Mouse (Mus musculus) left cerebral cortex, postnatal 4 days (tissue): Measurements from ENCODE around the gene Cyp4f39. TPM values are rescaled to one million over a fixed set of nuclear protein-coding genes. Genes with fewer than 3 reads are reported as not detected.
A peak's percentile ranks its signal among the peaks of the same experiment; 100 is the strongest.

ENCODE experiments used
- DNase-seq: peaks from one replicate; pipeline ENCODE4 v3.0.0-alpha.2; 2022
- intact Hi-C: fragments of 180-260 bp; cut with DNase I; formaldehyde crosslinking; loops from one replicate; pipeline ENCODE4 v1.15.1; 2025
- total RNA-seq, 2 experiments: library from RNA; stranded (reverse); gene quantifications; 2 replicates each; pipeline ENCODE4 v1.2.3; 2021

Cyp4f39 gene
- 1 to 10 TPM in 1 of 2 experiments, under 1 TPM in 1; 0.54 to 1.2 TPM for total RNA-seq

DNA sequence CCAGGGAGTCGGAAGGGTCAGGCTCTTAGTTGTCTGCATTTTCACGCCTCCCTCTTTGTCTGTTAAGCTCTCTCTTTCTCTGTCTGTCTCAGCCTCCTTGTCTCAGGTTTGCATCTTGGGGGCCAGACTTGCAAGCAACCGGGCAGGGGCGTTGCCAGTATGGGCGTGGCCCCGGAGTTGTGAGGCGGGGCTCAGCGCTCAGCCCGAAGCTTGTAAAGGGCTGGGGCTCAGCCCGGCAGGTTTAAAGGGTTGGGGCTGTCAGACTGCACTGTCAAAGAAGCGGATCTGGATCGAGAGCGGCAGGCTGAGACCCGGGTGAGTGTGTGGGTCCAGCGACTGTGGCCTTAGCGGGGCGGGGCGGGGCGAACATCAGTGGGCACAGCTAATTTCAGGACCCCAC is at the start of gene Cyp4f39:
Gene Cyp4f39 (plus strand): TSS at position 242 of the 400 bp plus-strand sequence.
- peak; percentile 13 for DNase-seq
- intact Hi-C loops = no loop called here

- no peak for DNase-seq
- intact Hi-C loops = no loop called here
Observed at GRCm38 (mm10) chr17:32402779-32403157, 49.8 kb upstream of the Cyp4f39 start.

DNA sequence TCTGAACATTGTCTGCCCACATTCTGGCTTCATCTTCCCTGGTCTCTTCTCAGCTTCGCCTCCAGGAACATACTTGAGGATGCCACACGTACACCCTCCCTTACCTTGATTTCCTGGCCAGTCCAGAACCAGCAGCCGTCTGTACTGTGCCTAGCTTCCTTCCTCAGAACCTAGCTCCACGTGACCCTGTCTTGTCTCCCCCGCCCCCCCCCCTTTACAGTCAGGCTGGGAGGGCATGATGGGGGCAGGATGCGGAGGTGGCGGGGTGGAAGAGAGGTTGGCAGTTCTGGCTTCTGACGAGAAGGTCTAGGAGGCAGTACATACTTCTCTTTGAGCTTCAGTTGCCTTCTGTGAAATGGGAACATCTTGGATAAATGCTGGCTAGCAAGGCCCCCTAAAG is 49.1 kb upstream of the Cyp4f39 start, which contains the start of gene Rasal3:
Gene Rasal3 (minus strand): TSS at position 167 of the 400 bp plus-strand sequence.
- no peak for DNase-seq
- intact Hi-C loops = no loop called here

DNA sequence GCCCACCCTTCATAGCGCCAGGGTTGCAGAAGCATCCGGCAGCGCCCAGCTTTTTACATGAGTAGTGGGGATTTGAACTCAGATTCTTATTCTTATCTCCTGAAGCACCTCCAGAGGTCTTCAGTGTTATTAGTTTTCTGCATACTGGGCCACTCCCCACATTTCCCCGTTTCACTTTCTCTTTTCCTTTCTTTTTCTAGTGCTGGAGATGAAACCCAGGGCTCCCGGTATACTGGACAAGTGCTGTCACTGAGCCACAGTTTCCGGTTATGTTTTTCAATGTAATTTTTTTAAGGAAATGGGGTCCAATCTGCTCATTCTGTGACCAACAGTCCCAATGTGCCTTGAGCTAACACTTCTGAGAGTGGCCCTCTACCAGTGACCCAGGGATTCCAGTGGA is 40.6 kb upstream of the Cyp4f39 start:
- no peak for DNase-seq
- intact Hi-C loops = no loop called here

DNA sequence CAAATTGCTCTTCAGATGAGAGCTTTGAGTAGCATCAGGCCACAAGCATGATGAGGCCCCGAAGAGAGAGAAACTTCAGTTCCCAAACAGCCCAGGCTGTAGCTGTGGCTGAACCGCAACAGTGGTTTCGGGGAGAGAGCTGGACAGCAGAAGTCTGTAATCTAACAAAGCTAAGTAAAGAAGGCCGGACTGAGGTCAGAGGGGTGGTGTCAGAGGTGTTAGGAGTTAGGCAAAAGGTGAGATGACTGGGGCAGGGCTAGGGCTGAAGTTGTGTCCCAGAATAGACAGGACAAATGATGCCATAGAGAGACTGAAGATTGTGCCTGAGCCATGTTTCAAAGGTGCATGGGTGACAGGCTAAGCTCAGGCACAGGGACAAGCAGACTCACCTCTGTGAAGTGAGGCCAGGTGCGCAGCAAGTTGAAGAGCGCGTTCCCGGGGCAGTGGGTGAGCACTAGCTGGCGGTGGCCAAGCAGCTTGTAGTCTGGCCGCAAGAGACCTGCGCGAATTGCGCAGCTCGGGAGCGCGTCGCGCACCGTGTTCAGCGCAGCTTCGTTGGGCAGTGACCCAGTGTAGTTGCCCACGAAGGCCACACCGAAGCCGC is 37.0 kb upstream of the Cyp4f39 start:
- intact Hi-C loops = no loop called here
- DNase-seq = no peak

DNA sequence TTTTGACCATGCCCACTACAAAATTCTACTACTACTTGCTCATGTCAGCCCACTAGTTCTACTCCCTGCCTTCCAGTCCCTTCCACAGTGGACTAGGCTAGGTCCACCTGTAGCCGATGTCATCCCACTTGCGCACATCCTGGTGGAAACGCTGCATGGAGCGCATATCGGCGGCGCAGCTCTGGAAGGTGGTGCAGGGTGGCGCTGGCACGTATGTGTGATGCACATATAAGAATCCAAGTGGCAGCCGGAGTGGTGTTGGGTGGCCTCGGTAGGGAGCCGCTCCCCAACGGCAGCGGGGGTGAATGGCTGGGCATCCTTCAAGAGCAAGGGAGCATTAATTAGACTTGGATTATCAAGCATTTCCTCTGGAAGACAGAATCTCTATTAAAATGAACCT is 35.8 kb upstream of the Cyp4f39 start:
- intact Hi-C loops = no loop called here
- DNase-seq = no peak

DNA sequence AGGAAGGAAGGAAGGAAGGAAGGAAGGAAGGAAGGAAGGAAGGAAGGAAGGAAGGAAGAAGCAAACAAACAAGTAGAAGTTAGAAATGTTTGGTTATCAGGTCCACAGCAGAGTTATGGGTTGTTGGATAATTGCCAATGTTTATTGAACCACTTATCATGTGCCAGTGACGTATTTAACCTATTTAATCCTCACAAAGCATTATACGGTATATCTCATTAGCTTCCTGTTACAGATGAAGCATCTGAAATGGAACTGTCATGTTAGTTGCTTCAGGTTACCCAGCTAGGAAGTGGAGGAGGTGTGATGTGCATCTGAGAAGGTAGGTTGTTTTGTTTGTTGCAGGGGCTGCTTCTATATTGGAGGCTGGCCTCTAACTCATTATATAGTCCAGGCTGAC is 32.5 kb upstream of the Cyp4f39 start:
- DNase-seq = no peak
- intact Hi-C loops = no loop called here

DNA sequence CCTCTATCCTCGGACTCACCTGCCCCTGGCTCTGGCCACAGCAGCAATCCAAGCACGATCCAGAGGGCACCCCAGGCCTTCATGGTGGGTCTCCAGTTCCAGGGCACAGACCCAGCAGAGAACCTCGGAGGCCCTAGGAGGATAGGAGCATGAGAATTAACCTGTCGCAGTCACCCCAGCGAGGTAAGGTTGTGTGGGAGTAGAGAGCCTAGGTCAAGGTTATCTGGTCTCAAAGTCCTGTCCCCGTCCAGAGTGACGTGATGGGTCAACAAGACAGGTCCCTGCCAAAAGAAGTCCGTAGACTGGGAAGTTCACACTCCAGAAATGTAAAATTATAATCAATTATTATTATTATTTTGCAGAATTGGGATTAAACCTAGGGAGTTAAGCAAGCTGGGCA is 31.7 kb upstream of the Cyp4f39 start:
- no peak for DNase-seq
- intact Hi-C loops = no loop called here

GRCm38 (mm10) chr17:32424034-32424433 is 28.5 kb upstream of the Cyp4f39 start, which contains the start of gene Pglyrp2:
Gene Pglyrp2 (minus strand): TSS chr17:32424167.
- DNase-seq = no peak
- intact Hi-C loops = no loop called here

DNA sequence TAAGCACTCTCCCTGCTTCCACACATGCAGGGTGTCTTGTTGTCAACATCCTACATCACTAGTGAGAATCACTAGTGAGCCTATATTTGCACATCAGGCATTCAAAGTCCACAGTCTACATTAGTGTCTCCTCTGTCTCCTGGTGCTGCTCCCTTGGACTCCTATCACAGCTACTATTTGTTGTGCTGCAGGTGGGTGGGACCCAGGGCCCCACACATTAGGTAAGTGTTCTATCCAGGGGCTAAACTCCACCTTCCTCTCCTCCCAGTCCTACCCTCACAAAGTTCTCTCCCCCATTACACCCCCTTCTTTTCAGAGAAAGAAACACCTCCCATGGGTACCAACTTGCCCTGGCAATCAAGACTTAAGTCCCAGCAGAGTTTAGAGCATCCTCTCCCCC is 25.9 kb upstream of the Cyp4f39 start:
- DNase-seq = no peak
- intact Hi-C loops = no loop called here

GRCm38 (mm10) chr17:32431972-32432371 is 20.6 kb upstream of the Cyp4f39 start:
- DNase-seq = no peak
- intact Hi-C loops = loop anchor here (5.0 kb wide), 1 partner anchor 85 kb away; no protein-coding TSS in a partner anchor

GRCm38 (mm10) chr17:32434324-32434723 is 18.2 kb upstream of the Cyp4f39 start:
- no peak for DNase-seq
- intact Hi-C loops = loop anchor here (5.0 kb wide), 1 partner anchor 87 kb away; no protein-coding TSS in a partner anchor

GRCm38 (mm10) chr17:32435151-32435550 is 17.4 kb upstream of the Cyp4f39 start:
- DNase-seq = no peak
- intact Hi-C loops = no loop called here

DNA sequence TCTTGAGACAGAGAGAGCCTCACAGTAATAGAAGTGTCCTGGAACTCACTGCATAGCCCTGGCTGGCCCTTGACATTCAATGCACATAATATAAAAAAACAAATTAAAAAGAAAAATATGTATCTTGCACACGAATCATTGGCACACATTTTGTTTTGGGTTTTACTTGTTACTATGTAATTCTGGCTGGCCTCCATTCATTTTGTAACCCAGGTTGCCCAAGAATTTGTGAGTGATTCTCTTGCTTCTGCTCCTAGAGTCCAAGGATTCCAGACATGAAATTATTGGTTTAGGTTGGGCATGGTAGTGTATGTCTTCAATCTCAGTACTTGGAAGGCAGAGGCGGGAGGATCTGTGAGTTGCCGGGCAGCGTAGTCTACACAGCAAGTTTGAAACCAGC is 15.4 kb upstream of the Cyp4f39 start:
- DNase-seq = no peak
- intact Hi-C loops = no loop called here

DNA sequence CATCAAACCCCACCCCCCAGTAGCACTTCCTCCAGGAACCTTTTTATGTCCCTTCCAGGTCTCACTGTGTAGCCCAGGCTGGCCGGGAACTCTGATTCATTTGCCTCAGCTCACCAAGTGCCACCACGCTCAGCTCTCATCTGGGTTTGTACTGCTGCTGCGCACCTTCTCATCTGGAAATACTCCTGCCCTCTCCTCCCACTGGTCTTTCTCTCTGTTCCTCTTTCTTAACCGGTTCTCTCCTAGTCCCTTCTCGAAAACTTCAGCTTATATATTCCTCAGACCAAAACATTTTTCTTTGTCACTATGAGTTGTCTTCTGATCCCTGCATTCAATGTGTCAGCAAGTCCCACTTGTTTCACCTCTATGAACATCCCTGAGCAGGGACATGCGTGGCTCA is 9.3 kb upstream of the Cyp4f39 start:
- intact Hi-C loops = no loop called here
- no peak for DNase-seq

- intact Hi-C loops = no loop called here
- DNase-seq = peak; percentile 4
Observed at GRCm38 (mm10) chr17:32445016-32445415, 7.5 kb upstream of the Cyp4f39 start.

DNA sequence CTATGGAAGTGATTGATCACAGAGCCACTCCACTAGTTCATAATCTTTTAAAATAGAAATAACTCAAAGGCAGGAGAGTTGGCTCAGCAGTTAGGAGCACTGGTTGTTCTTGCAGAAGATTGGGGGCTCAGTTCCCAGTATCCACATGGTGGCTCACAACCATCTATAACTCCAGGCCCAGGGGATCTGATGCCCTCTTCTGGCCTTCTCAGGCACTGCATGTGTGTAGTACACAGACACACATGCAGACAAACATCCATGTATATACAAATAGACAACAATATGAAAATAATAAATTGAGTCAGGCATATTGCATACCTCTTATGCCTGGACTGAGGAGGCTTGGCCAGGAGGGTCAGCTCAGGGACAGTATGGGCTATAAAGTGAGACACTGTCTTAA is 5.3 kb upstream of the Cyp4f39 start:
- DNase-seq = no peak
- intact Hi-C loops = no loop called here

- DNase-seq = no peak
- intact Hi-C loops = no loop called here
Observed at GRCm38 (mm10) chr17:32449042-32449441, 3.5 kb upstream of the Cyp4f39 start.

DNA sequence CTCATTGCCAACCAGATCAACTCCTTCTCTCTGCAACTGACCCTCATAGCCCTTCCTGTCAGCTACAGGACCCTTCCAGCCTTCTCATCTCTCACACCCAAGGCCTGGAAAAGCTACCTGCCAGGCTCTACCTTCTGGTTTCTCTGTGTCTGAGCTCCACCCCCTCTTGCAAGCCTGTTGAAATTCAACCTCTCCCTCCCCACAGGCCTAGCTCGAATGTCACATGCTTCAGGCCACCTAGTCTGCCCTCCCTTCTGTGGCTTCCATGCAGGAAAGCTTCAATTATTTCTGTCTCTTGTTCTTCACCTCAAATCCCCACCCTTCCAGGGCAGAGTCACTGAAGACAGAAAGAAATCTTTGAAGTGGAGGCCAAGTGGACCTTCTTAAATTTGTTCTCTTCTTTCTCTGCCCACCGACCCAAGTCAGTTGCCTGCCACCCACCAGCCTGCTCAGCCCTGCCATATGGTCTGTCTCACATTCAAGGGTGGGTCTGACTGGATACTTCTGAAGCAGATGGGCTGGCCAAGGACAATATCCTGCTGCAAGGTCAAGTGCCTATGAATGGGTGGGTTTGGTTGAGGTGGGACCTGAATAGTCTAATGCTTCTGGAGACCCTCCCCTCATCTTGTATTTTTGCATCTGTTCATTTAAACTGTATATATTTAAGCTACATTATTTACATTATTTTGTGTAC is 1.5 kb upstream of the Cyp4f39 start:
- DNase-seq = no peak
- intact Hi-C loops = no loop called here

- intact Hi-C loops = no loop called here
- DNase-seq = no peak
Observed at GRCm38 (mm10) chr17:32454188-32454587, 1.7 kb downstream of the Cyp4f39 start.

DNA sequence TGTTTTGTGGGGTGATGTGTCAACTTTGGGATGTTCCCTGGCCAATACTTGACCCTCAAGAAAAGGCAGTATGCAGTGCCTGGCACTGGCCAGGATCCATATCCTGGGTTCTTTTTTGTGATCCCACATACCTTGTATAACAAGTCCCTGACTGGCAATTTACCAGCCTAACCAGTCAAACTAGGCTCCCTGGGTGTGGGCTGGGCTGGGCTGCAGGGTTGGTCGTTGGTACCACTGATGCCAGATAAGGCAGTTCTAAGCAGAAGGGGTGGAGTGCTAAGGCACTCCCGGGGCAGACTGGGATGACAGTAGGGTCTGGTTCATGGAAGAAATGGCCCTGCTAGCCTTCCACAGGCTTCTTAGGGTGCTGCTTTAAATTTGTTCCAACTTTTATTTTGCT is 2.5 kb downstream of the Cyp4f39 start:
- no peak for DNase-seq
- intact Hi-C loops = no loop called here

- intact Hi-C loops = no loop called here
- no peak for DNase-seq
Observed at GRCm38 (mm10) chr17:32468494-32468893, 16.0 kb downstream of the Cyp4f39 start.
